Mouse (Mus musculus) testis, adult 2 months (tissue): ENCODE measurements around the gene Slc38a5. TPM values are rescaled to one million over a fixed set of nuclear protein-coding genes. Genes with fewer than 3 reads are reported as not detected.

ENCODE experiments used
- H3K27ac ChIP-seq: fragments of 200-500 bp; 2 replicates; pipeline ENCODE4 v1.5.1; 2012; ENCODE audit warnings: low read depth, low read length; ENCODE audit not compliant: control insufficient read depth, insufficient read depth
- H3K27me3 ChIP-seq: fragments of 200-500 bp; 2 replicates; pipeline ENCODE4 v1.6.1; 2012; ENCODE audit warnings: mild to moderate bottlenecking, low read length, moderate library complexity; ENCODE audit not compliant: control insufficient read depth, insufficient read depth
- H3K36me3 ChIP-seq: fragments of 200-500 bp; 2 replicates; pipeline ENCODE4 v1.6.1; 2012; ENCODE audit warnings: mild to moderate bottlenecking, low read length; ENCODE audit not compliant: control insufficient read depth, insufficient read depth
- H3K4me1 ChIP-seq: fragments of 200-500 bp; 2 replicates; pipeline ENCODE4 v1.6.1; 2012; ENCODE audit warnings: low read length; ENCODE audit not compliant: control insufficient read depth, insufficient read depth
- H3K4me3 ChIP-seq: fragments of 200-500 bp; 2 replicates; pipeline ENCODE4 v1.5.1; 2012; ENCODE audit warnings: low read depth, mild to moderate bottlenecking, low read length, moderate library complexity, mixed read lengths; ENCODE audit not compliant: control insufficient read depth
- CTCF ChIP-seq: fragments of 200-500 bp; IDR thresholded peaks from 2 replicates; pipeline ENCODE4 v1.5.1; 2012; ENCODE audit warnings: low read depth, mild to moderate bottlenecking, inconsistent platforms, low read length, moderate library complexity; ENCODE audit not compliant: control insufficient read depth, insufficient read depth, insufficient replicate concordance
- POLR2A ChIP-seq: fragments of 200-500 bp; IDR thresholded peaks from 2 replicates; pipeline ENCODE4 v1.6.1; 2012; ENCODE audit warnings: low read depth, mild to moderate bottlenecking, inconsistent platforms, low read length, moderate library complexity; ENCODE audit not compliant: control insufficient read depth
- polyA plus RNA-seq: library from polyadenylated mRNA; depleted of rRNA; stranded (reverse); fragments of >200 nt; gene quantifications from 2 replicates; pipeline ENCODE4 v1.2.3, GENCODE M21; 2012

Slc38a5 gene
- polyA plus RNA-seq, 1 experiment: 34.6 TPM

GRCm38 (mm10) chrX:8238804-8239395, 32.0 kb upstream of the Slc38a5 start:
- no peak overlapping the region for H3K27ac ChIP-seq
- no peaks in the 10 kb centered on the region for H3K27me3 ChIP-seq
- no peaks in the 10 kb centered on the region for H3K36me3 ChIP-seq
- no peak overlapping the region for H3K4me3 ChIP-seq
- no peaks in the 10 kb centered on the region for H3K4me1 ChIP-seq
- no peak for TF ChIP-seq CTCF
- TF ChIP-seq POLR2A: no peak

- Histone ChIP-seq H3K4me3 (no peak overlapping the region), H3K27me3 (no peaks in the 10 kb centered on the region), H3K36me3 (no peaks in the 10 kb centered on the region), H3K27ac (no peak overlapping the region), H3K4me1 (no peaks in the 10 kb centered on the region)
- TF ChIP-seq POLR2A: no peak
- no peak for TF ChIP-seq CTCF
Measured at GRCm38 (mm10) chrX:8247680-8248079, 23.3 kb upstream of the Slc38a5 start.

DNA sequence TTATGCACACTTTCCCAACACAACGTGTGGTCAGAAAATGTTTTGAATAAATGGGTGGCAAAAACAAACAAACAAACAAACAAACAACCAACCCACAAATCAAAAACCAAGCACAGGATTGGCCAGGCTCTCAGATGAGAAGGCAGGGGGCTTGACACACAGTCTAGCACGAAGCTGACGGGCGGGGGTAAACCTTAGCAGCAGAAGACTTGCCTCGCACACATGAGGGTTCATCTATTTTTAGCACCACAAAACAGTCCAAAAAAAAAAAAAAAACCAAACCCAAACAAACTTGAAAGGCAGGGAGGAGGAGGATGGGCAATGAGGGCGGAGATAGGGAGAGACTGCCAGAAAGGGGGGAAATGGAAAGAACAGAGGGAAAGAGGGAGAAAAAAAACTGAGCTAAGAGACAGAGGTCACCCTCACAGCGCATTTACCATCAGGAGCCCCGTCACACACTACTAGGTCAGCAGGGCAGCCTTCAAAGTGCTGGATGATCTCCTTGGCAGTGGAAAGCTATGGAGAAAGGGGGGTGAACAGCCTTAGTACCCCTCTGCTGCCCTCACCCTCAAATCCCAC, 22.3 kb upstream of the Slc38a5 start:
- H3K4me1 ChIP-seq: no peaks in the 10 kb centered on the region
- H3K36me3 ChIP-seq: no peaks in the 10 kb centered on the region
- TF ChIP-seq CTCF (no peak), POLR2A (no peak)
- H3K27ac ChIP-seq: no peak overlapping the region
- no peak overlapping the region for H3K4me3 ChIP-seq
- H3K27me3 ChIP-seq: no peaks in the 10 kb centered on the region

- Histone ChIP-seq H3K4me3 (peak overlapping the region; percentile 80), H3K27me3 (no peaks in the 10 kb centered on the region), H3K4me1 (no peaks in the 10 kb centered on the region), H3K36me3 (no peaks in the 10 kb centered on the region), H3K27ac (peak overlapping the region; percentile 57)
- TF ChIP-seq POLR2A: no peak
- TF ChIP-seq CTCF: no peak
Measured at GRCm38 (mm10) chrX:8251789-8252333, 19.1 kb upstream of the Slc38a5 start.

GRCm38 (mm10) chrX:8252334-8253285, 18.3 kb upstream of the Slc38a5 start, which contains the start of gene Ftsj1:
TSS of gene Ftsj1 (minus strand) at chrX:8252406.
- Histone ChIP-seq H3K4me3 (peak within 1 kb of the TSS; percentile 80), H3K27ac (peak within 1 kb of the TSS; percentile 79), H3K27me3 (no peaks in the 10 kb centered on the region), H3K36me3 (no peaks in the 10 kb centered on the region), H3K4me1 (no peaks in the 10 kb centered on the region)
- TF ChIP-seq POLR2A (no peak), CTCF (no peak)

DNA sequence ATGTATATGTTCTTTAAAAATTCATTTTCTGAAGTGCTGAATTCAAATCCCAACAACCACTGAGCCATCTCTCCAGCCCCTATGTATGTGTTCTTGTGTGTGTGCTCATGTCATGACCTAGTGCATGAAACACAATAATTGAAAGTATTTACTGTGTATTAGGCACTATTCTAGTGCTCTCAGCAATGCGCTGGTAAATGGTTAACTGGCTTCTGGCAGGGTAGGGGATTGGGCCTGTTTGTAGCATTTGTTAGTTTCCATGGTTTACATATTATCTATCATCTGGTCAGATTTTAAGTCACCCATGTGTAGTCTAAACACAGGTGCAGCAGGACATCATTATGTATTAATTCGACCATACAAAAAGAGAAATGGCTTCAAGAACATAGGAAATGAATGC, 17.2 kb upstream of the Slc38a5 start:
- Histone ChIP-seq H3K27ac (no peak overlapping the region), H3K36me3 (no peaks in the 10 kb centered on the region), H3K4me3 (no peak overlapping the region), H3K27me3 (no peaks in the 10 kb centered on the region), H3K4me1 (no peaks in the 10 kb centered on the region)
- TF ChIP-seq POLR2A: no peak
- no peak for TF ChIP-seq CTCF

- H3K4me1 ChIP-seq: no peaks in the 10 kb centered on the region
- no peaks in the 10 kb centered on the region for H3K36me3 ChIP-seq
- no peak overlapping the region for H3K27ac ChIP-seq
- H3K4me3 ChIP-seq: no peak overlapping the region
- TF ChIP-seq CTCF: no peak
- TF ChIP-seq POLR2A: no peak
- no peaks in the 10 kb centered on the region for H3K27me3 ChIP-seq
Measured at GRCm38 (mm10) chrX:8255807-8256206, 15.1 kb upstream of the Slc38a5 start.

DNA sequence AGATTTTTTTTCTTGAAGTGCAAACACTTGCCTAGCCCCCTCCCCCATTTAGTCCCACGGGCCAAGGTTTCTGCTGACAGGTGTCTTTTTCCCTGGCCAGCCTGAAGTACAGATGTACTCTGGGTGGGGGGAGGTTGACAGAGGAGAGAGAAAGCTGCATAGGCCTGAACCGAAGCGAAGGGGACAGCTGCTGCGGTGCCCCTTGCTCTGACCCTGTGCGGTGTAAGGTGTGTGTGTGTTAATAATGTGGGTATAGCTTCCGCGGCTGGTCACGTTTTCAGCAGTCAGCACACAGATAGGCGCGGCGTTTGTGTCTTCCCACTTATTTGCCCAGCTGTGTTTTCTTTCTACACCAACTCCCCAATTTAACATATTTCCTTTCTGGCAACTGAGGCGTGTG, 11.5 kb upstream of the Slc38a5 start:
- no peaks in the 10 kb centered on the region for H3K27me3 ChIP-seq
- H3K36me3 ChIP-seq: no peaks in the 10 kb centered on the region
- H3K27ac ChIP-seq: no peak overlapping the region; the same call in 1 of the 2 replicates
- no peak for TF ChIP-seq CTCF
- H3K4me1 ChIP-seq: no peaks in the 10 kb centered on the region
- no peak overlapping the region for H3K4me3 ChIP-seq
